Mouse (Mus musculus): Measurements from ENCODE around the gene Pip4p1. TPM values are rescaled to one million over a fixed set of nuclear protein-coding genes. Genes with fewer than 3 reads are reported as not detected.
"Not testable (repeated sequence)": the region's sequence is repeated elsewhere in the genome, so short reads cannot be mapped to it uniquely, and the experiment has no call there.

Gene Pip4p1
- polyA plus RNA-seq, 1 experiment from 2014 or later: 87.1 TPM

DNA sequence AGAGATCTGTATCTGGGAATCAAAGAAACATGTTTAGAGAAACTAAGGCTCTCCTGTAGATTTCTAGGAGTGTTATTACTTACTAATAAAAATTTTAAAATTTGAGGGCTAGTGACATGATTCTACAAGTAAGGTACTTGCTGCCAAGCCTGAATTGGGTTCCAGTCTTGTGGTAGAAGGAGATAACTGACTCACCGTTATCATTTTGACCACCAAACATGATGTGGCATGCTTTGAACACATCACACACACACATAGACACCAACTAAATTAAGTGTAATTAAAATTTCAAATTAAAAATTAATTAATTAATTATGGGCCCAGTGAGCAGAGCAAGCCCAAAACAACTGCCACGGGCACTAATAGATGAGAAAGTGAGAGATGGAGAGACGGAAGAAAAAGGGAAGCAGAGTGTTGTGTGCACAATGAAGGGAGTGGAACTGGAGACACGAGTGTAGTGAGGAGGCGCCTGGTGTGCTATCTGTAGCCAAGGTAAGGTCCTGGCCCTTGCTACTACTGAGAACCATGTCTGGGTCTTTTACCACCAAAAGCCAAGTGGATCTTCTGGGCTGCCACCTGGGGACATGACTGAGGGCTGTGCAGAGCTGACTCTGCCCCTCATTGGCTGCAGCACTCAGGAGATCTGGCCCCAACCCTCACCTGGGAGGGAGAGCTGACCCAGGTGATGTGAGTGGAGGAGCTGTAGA is 27.8 kb upstream of the Pip4p1 start:
- H3K4me1 ChIP-seq; H3K4me3 ChIP-seq; H3K4me2 ChIP-seq (replicated peaks); H3K27ac ChIP-seq; ATAC-seq (ENCODE audit: low FRiP score, low read depth); H3K36me3 ChIP-seq; H3K27me3 ChIP-seq (replicated peaks); H3K9me3 ChIP-seq; H3K9ac ChIP-seq: not testable (repeated sequence)
- 92% methylated on average over 5 of the region's 5 CpGs for WGBS

DNA sequence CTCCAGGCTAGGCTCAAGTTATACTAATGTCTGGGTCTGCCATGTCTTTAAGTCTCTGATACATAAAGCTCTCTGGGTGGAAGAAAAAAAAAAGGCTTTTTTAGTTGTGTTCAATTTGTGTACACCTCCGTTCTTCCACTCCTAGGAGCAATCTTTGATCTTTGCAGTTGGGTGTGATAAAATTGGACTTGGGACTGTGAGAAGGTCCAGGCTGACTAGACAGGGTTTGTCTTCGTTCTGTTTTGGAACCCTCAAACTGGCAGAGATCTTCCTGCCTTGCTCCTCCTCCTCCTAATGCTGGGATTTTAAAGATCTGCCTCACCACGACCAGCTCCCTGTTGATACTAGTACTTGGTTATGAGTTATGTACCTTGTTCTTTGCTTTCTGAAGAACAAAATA is 26.5 kb upstream of the Pip4p1 start:
- H3K9ac ChIP-seq; H3K4me3 ChIP-seq; H3K27me3 ChIP-seq (replicated peaks); H3K36me3 ChIP-seq; ATAC-seq (ENCODE audit: low FRiP score, low read depth); H3K27ac ChIP-seq; H3K9me3 ChIP-seq; H3K4me1 ChIP-seq; H3K4me2 ChIP-seq (replicated peaks): not testable (repeated sequence)
- 83% methylated on average over 3 of the region's 3 CpGs for WGBS

DNA sequence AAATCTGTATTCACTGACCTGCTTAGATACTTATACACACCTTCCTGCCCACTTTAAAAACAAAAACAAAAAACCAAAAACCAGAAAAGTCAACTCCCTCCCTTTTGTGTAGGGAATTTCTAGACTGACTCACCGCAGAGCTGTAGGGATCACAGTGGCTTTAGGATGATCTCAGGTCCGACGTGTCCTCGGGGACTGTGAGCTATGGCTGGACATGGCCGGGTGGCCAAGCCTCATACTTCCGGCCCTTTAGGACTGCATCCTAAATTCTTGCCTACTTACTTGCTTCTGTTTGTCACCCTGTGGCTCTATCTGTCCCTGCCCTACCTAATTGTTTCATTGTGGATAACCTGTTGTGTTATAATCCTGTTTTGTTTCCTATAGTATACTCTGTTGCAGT is 26.1 kb upstream of the Pip4p1 start:
- ATAC-seq (ENCODE audit: low FRiP score, low read depth): peak; percentile 52; the same call in 1 of the 2 replicates
- not testable (repeated sequence) for H3K4me1 ChIP-seq; H3K9ac ChIP-seq; H3K4me2 ChIP-seq (replicated peaks); H3K36me3 ChIP-seq; H3K27ac ChIP-seq; H3K27me3 ChIP-seq (replicated peaks); H3K4me3 ChIP-seq; H3K9me3 ChIP-seq
- WGBS: 88% methylated on average over 6 of the region's 6 CpGs

- H3K27me3 ChIP-seq (replicated peaks); H3K27ac ChIP-seq; H3K4me3 ChIP-seq; H3K36me3 ChIP-seq; H3K9ac ChIP-seq; H3K9me3 ChIP-seq; H3K4me1 ChIP-seq: not testable (repeated sequence)
- 10% methylated on average over 19 of the region's 19 CpGs for WGBS
- peak; percentile 89 for ATAC-seq (ENCODE audit: low FRiP score, low read depth)
- H3K4me2 ChIP-seq (replicated peaks): peak within 1 kb of the TSS; percentile 41
These were observed 25.4 kb upstream of the Pip4p1 start, which contains the start of gene Pnp2 for GRCm38 (mm10) chr14:50955942-50956508. TSS of gene Pnp2 (plus strand) at chr14:50955992.

GRCm38 (mm10) chr14:50955487-50955886 is 24.8 kb upstream of the Pip4p1 start:
- no peaks in the 10 kb centered on the region for H3K27me3 ChIP-seq (replicated peaks)
- no peak overlapping the region for H3K4me2 ChIP-seq (replicated peaks)
- H3K27ac ChIP-seq: no peak overlapping the region
- no peak overlapping the region for H3K9ac ChIP-seq
- peaks cover 7% of the 10 kb centered on the region; the same call in 1 of the 2 replicates for H3K36me3 ChIP-seq
- no peaks in the 10 kb centered on the region for H3K9me3 ChIP-seq
- H3K4me1 ChIP-seq: no peaks in the 10 kb centered on the region
- no peak overlapping the region for H3K4me3 ChIP-seq
- WGBS: 90% methylated on average over 10 of the region's 10 CpGs
- no peak for ATAC-seq (ENCODE audit: low FRiP score, low read depth)

DNA sequence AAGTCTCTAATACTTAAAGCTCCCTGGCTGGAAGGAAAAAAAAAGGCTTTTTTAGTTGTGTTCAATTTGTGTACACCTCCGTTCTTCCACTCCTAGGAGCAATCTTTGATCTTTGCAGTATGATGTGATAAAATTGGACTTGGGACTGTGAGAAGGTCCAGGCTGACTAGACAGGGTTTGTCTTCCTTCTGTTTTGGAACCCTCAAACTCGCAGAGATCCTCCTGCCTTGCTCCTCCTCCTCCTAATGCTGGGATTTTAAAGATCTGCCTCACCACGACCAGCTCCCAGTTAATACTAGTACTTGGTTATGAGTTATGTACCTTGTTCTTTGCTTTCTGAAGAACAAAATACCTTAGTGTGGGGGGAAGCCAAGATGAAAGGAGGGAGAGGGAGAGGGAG is 14.9 kb upstream of the Pip4p1 start:
- peak overlapping the region; percentile 51; the same call in 1 of the 2 replicates for H3K9ac ChIP-seq
- peak overlapping the region; percentile 63 for H3K4me2 ChIP-seq (replicated peaks)
- not testable (repeated sequence) for H3K9me3 ChIP-seq; ATAC-seq (ENCODE audit: low FRiP score, low read depth); H3K36me3 ChIP-seq; H3K27ac ChIP-seq; H3K4me1 ChIP-seq; H3K27me3 ChIP-seq (replicated peaks)
- 42% methylated on average over 3 of the region's 3 CpGs for WGBS
- H3K4me3 ChIP-seq: peak overlapping the region; percentile 43; the same call in 1 of the 2 replicates

DNA sequence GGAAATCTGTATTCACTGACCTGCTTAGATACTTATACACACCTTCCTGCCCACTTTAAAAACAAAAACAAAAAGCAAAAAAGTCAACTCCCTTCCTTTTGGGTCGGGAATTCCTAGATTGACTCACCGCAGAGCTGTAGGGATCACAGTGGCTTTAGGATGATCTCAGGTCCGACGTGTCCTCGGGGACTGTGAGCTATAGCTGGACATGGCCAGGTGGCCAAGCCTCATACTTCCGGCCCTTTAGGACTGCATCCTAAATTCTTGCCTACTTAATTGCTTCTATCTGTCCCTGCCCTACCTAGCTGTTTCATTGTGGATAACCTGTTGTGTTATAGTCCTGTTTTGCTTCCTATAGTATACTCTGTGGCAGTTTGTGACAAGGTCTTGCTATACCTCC is 14.4 kb upstream of the Pip4p1 start:
- H3K27me3 ChIP-seq (replicated peaks); H3K27ac ChIP-seq; H3K4me1 ChIP-seq; H3K9me3 ChIP-seq; H3K36me3 ChIP-seq: not testable (repeated sequence)
- Histone ChIP-seq H3K9ac (peak overlapping the region; percentile 51), H3K4me3 (peak overlapping the region; percentile 43), H3K4me2 (replicated peaks) (peak overlapping the region; percentile 63)
- 8% methylated on average over 6 of the region's 6 CpGs for WGBS
- ATAC-seq (ENCODE audit: low FRiP score, low read depth): peak; percentile 49

GRCm38 (mm10) chr14:50944668-50945033 is 14.0 kb upstream of the Pip4p1 start:
- not testable (repeated sequence) for H3K4me1 ChIP-seq; H3K27me3 ChIP-seq (replicated peaks); H3K36me3 ChIP-seq; H3K9me3 ChIP-seq
- peak overlapping the region; percentile 51 for H3K9ac ChIP-seq
- H3K4me3 ChIP-seq: peak overlapping the region; percentile 43
- ATAC-seq (ENCODE audit: low FRiP score, low read depth): peak; percentile 96
- 1% methylated on average over 15 of the region's 15 CpGs for WGBS
- peak overlapping the region; percentile 63 for H3K4me2 ChIP-seq (replicated peaks)
- H3K27ac ChIP-seq: peak overlapping the region; percentile 46; the same call in 1 of the 2 replicates

DNA sequence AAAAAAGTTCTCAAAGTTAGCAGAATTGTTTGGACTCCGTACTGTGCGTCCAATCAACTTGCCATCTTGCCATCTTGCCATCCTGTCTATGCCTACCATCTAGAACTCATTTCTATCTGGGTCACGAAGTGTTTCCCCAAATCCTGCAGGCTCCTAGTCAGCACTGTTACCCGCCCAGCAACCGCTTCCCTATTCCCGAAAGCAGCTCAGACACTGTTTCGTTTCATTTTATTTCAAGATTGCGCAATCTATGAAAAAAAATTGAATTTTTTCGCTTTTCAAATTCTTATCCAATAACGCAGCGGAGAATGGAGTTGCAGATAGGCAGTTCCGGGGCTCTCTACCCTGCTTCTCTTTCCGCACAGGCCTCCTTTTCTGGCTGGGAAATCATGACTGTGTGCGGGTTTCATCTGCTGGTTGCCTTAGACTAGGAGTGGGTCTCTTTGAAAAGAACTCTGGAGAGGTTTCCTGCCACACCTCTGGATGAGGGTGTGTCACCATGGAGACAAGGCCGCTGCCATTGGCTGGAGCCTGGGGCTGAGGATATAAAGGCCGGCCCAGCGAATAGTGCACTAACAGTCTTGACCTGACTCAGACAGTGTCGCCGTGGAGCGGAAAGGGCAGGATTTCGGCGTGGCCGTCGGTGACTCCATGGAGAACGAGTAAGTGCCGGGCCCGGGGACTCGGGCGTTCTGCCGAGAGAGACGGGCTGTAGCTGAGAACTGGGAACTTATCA is 13.4 kb upstream of the Pip4p1 start, which contains the start of gene Gm49342:
Gene Gm49342, plus strand, starts transcription at position 586 of the 736 bp plus-strand sequence.
- peak within 1 kb of the TSS; percentile 46; the same call in 1 of the 2 replicates for H3K27ac ChIP-seq
- H3K4me1 ChIP-seq: peaks cover 5% of the 10 kb centered on the region; the same call in 1 of the 2 replicates
- H3K4me2 ChIP-seq (replicated peaks): peak within 1 kb of the TSS; percentile 63
- peak within 1 kb of the TSS; percentile 43 for H3K4me3 ChIP-seq
- peak; percentile 99 for ATAC-seq (ENCODE audit: low FRiP score, low read depth)
- 20% methylated on average over 31 of the region's 31 CpGs for WGBS
- H3K36me3 ChIP-seq: peaks cover 2% of the 10 kb centered on the region; the same call in 1 of the 2 replicates
- H3K9me3 ChIP-seq: no peaks in the 10 kb centered on the region
- H3K27me3 ChIP-seq (replicated peaks): no peaks in the 10 kb centered on the region
- peak within 1 kb of the TSS; percentile 51 for H3K9ac ChIP-seq

GRCm38 (mm10) chr14:50938940-50939339 is 8.3 kb upstream of the Pip4p1 start:
- WGBS: 60% methylated on average over 2 of the region's 2 CpGs
- no peak for ATAC-seq (ENCODE audit: low FRiP score, low read depth)

GRCm38 (mm10) chr14:50938119-50938908 is 7.7 kb upstream of the Pip4p1 start:
- Histone ChIP-seq H3K27me3 (replicated peaks) (no peaks in the 10 kb centered on the region), H3K9me3 (no peaks in the 10 kb centered on the region), H3K36me3 (no peaks in the 10 kb centered on the region), H3K4me1 (no peaks in the 10 kb centered on the region), H3K4me2 (replicated peaks) (no peak overlapping the region), H3K27ac (no peak overlapping the region), H3K4me3 (no peak overlapping the region), H3K9ac (no peak overlapping the region)
- 93% methylated on average over 3 of the region's 3 CpGs for WGBS
- ATAC-seq (ENCODE audit: low FRiP score, low read depth): no peak

More at GRCm38 (mm10) chr14:50938940-50939339, 8.3 kb upstream of the Pip4p1 start:
- no peak overlapping the region for H3K4me3 ChIP-seq
- no peaks in the 10 kb centered on the region for H3K4me1 ChIP-seq
- no peak overlapping the region for H3K9ac ChIP-seq
- no peak overlapping the region for H3K4me2 ChIP-seq (replicated peaks)
- H3K36me3 ChIP-seq: no peaks in the 10 kb centered on the region
- H3K27ac ChIP-seq: no peak overlapping the region
- H3K9me3 ChIP-seq: no peaks in the 10 kb centered on the region
- H3K27me3 ChIP-seq (replicated peaks): no peaks in the 10 kb centered on the region

GRCm38 (mm10) chr14:50936649-50937048 is 6.0 kb upstream of the Pip4p1 start:
- H3K4me3 ChIP-seq: no peak overlapping the region
- H3K27me3 ChIP-seq (replicated peaks): no peaks in the 10 kb centered on the region
- H3K9me3 ChIP-seq: no peaks in the 10 kb centered on the region
- no peak for ATAC-seq (ENCODE audit: low FRiP score, low read depth)
- no peak overlapping the region for H3K27ac ChIP-seq
- no peak overlapping the region for H3K9ac ChIP-seq
- H3K36me3 ChIP-seq: no peaks in the 10 kb centered on the region
- H3K4me1 ChIP-seq: no peaks in the 10 kb centered on the region; the same call in 1 of the 2 replicates
- WGBS: 63% methylated on average over 1 of the region's 1 CpGs
- H3K4me2 ChIP-seq (replicated peaks): no peak overlapping the region
